Mouse (Mus musculus) bone marrow macrophage, adult 2 months (primary cell): ENCODE data around the gene Egln3. TPM values are rescaled to one million over a fixed set of nuclear protein-coding genes. Genes with fewer than 3 reads are reported as not detected.
A peak's percentile ranks its signal among the peaks of the same experiment; 100 is the strongest.

ENCODE experiments used
- H3K27ac ChIP-seq: 2 replicates; pipeline ENCODE4 v1.5.1; 2012; ENCODE audit warnings: low read depth, low read length; ENCODE audit not compliant: insufficient read depth
- H3K4me1 ChIP-seq: 2 replicates; pipeline ENCODE4 v1.6.1; 2012; ENCODE audit warnings: low read length; ENCODE audit not compliant: control insufficient read depth, insufficient read depth
- H3K4me3 ChIP-seq: 2 replicates; pipeline ENCODE4 v1.5.1; 2012; ENCODE audit warnings: mild to moderate bottlenecking, low read length, moderate library complexity; ENCODE audit not compliant: insufficient read depth
- CTCF ChIP-seq: IDR thresholded peaks from 2 replicates; pipeline ENCODE4 v1.5.1; 2012; ENCODE audit warnings: low read depth, mild to moderate bottlenecking, low read length, moderate library complexity
- POLR2A ChIP-seq: IDR thresholded peaks from 2 replicates; pipeline ENCODE4 v1.6.1; 2012; ENCODE audit warnings: mild to moderate bottlenecking, low read depth, low read length, borderline replicate concordance
- polyA plus RNA-seq: library from polyadenylated mRNA; stranded (reverse); fragments of >200 nt; gene quantifications from 2 replicates; pipeline ENCODE4 v1.2.4, GENCODE M21; 2012; ENCODE audit not compliant: missing spikeins, insufficient read depth, insufficient read length

The Egln3 gene
- polyA plus RNA-seq, 1 experiment: 2.5 TPM

GRCm38 (mm10) chr12:54205731-54206130 lies 2.1 kb upstream of the Egln3 start:
- Histone ChIP-seq H3K4me3 (no peak overlapping the region), H3K4me1 (peaks cover 8% of the 10 kb centered on the region; the same call in 1 of the 2 replicates), H3K27ac (no peak overlapping the region)
- TF ChIP-seq CTCF (no peak), POLR2A (no peak)

- no peak for TF ChIP-seq POLR2A
- TF ChIP-seq CTCF: peak; percentile 73
- Histone ChIP-seq H3K4me3 (no peak overlapping the region), H3K4me1 (peaks cover 8% of the 10 kb centered on the region; the same call in 1 of the 2 replicates), H3K27ac (no peak overlapping the region)
These were observed 1.5 kb upstream of the Egln3 start for GRCm38 (mm10) chr12:54205195-54205594.

GRCm38 (mm10) chr12:54202765-54203655 lies 650 bp downstream of the Egln3 start:
- peaks cover 21% of the 10 kb centered on the region for H3K4me1 ChIP-seq
- TF ChIP-seq CTCF: no peak
- TF ChIP-seq POLR2A: no peak
- H3K4me3 ChIP-seq: peak overlapping the region; percentile 90
- no peak overlapping the region for H3K27ac ChIP-seq

- H3K4me3 ChIP-seq: peak overlapping the region; percentile 90
- H3K27ac ChIP-seq: no peak overlapping the region
These were observed 1.4 kb downstream of the Egln3 start for GRCm38 (mm10) chr12:54202276-54202675.

GRCm38 (mm10) chr12:54200856-54201255 lies 2.8 kb downstream of the Egln3 start:
- H3K4me3 ChIP-seq: no peak overlapping the region
- H3K27ac ChIP-seq: no peak overlapping the region
- TF ChIP-seq CTCF (no peak), POLR2A (no peak)
- peaks cover 22% of the 10 kb centered on the region for H3K4me1 ChIP-seq

More at GRCm38 (mm10) chr12:54202276-54202675, 1.4 kb downstream of the Egln3 start:
- TF ChIP-seq POLR2A: no peak
- no peak for TF ChIP-seq CTCF
- H3K4me1 ChIP-seq: peaks cover 21% of the 10 kb centered on the region

GRCm38 (mm10) chr12:54200172-54200571 lies 3.5 kb downstream of the Egln3 start:
- TF ChIP-seq CTCF: 0 out of 2 replicates have a peak, but pooled peaks have one; percentile 19
- no peak for TF ChIP-seq POLR2A

GRCm38 (mm10) chr12:54198282-54198918 lies 5.3 kb downstream of the Egln3 start:
- no peak overlapping the region for H3K4me3 ChIP-seq
- no peak for TF ChIP-seq CTCF
- TF ChIP-seq POLR2A: no peak
- H3K4me1 ChIP-seq: peaks cover 24% of the 10 kb centered on the region
- H3K27ac ChIP-seq: no peak overlapping the region

More at GRCm38 (mm10) chr12:54200172-54200571, 3.5 kb downstream of the Egln3 start:
- Histone ChIP-seq H3K27ac (no peak overlapping the region), H3K4me1 (peaks cover 23% of the 10 kb centered on the region), H3K4me3 (no peak overlapping the region)

- Histone ChIP-seq H3K4me1 (peaks cover 27% of the 10 kb centered on the region), H3K4me3 (no peak overlapping the region), H3K27ac (no peak overlapping the region)
- TF ChIP-seq CTCF (no peak), POLR2A (no peak)
These were observed 5.8 kb downstream of the Egln3 start for GRCm38 (mm10) chr12:54197849-54198248.

- no peak overlapping the region for H3K27ac ChIP-seq
- no peak overlapping the region for H3K4me3 ChIP-seq
- H3K4me1 ChIP-seq: peaks cover 27% of the 10 kb centered on the region
- no peak for TF ChIP-seq POLR2A
- no peak for TF ChIP-seq CTCF
These were observed 6.3 kb downstream of the Egln3 start for GRCm38 (mm10) chr12:54197301-54197782.
